Mouse (Mus musculus) intestine, embryonic 16.5 days (tissue): ENCODE data around the gene Grid2. TPM values are rescaled to one million over a fixed set of nuclear protein-coding genes. Genes with fewer than 3 reads are reported as not detected.

Source experiments
- ATAC-seq: fragments of 200-750 bp; cut with Nextera tagmentation; 2 replicates; pipeline ENCODE4 v1.8.0; 2017; ENCODE audit warnings: moderate TSS enrichment, moderate library complexity
- H3K27ac ChIP-seq: fragments of 300-500 bp; sonication (generic); 2 replicates; pipeline ENCODE4 v1.5.1; 2014; ENCODE audit warnings: mild to moderate bottlenecking, low read length
- H3K27me3 ChIP-seq: fragments of 300-500 bp; sonication (generic); replicated peaks from 2 replicates; pipeline ENCODE4 v1.6.1; 2014; ENCODE audit warnings: low read length, control low read depth, mixed read lengths; ENCODE audit not compliant: control insufficient read depth, insufficient read depth
- H3K36me3 ChIP-seq: fragments of 300-500 bp; sonication (generic); 2 replicates; pipeline ENCODE4 v1.6.1; 2014; ENCODE audit warnings: low read length, control low read depth; ENCODE audit not compliant: control insufficient read depth, insufficient read depth
- H3K4me1 ChIP-seq: fragments of 300-500 bp; sonication (generic); 2 replicates; pipeline ENCODE4 v1.6.1; 2014; ENCODE audit warnings: low read length, control low read depth, mixed read lengths; ENCODE audit not compliant: control insufficient read depth, insufficient read depth
- H3K4me2 ChIP-seq: fragments of 300-500 bp; sonication (generic); 2 replicates; pipeline ENCODE4 v1.6.1; 2014; ENCODE audit warnings: low read depth, low read length, control low read depth
- H3K4me3 ChIP-seq: fragments of 300-500 bp; sonication (generic); 2 replicates; pipeline ENCODE4 v1.5.1; 2014; ENCODE audit warnings: mild to moderate bottlenecking, low read length
- H3K9ac ChIP-seq: fragments of 300-500 bp; sonication (generic); 2 replicates; pipeline ENCODE4 v1.6.1; 2014; ENCODE audit warnings: low read depth, low read length
- H3K9me3 ChIP-seq: fragments of 300-500 bp; sonication (generic); 2 replicates; pipeline ENCODE4 v1.6.1; 2016; ENCODE audit warnings: low read length, control low read depth; ENCODE audit not compliant: control insufficient read depth
- WGBS: fragments of 180-500 bp; shearing (Covaris S2); extraction: QIAGEN DNeasy Blood & Tissue Kit; methylation state at CpG from one replicate; pipeline ENCODE4 v1.1.7; 2014; 5-methylcytosine and 5-hydroxymethylcytosine counted together
- polyA plus RNA-seq: library from polyadenylated mRNA; unstranded; fragments of >200 nt; fragmentation: Nextera tagmentation; extraction: Ambion mirVana; gene quantifications from 2 replicates; pipeline ENCODE4 v1.2.1, GENCODE M21; 2015

Gene Grid2
- polyA plus RNA-seq, 1 experiment from 2014 or later, result 0.43 TPM

DNA sequence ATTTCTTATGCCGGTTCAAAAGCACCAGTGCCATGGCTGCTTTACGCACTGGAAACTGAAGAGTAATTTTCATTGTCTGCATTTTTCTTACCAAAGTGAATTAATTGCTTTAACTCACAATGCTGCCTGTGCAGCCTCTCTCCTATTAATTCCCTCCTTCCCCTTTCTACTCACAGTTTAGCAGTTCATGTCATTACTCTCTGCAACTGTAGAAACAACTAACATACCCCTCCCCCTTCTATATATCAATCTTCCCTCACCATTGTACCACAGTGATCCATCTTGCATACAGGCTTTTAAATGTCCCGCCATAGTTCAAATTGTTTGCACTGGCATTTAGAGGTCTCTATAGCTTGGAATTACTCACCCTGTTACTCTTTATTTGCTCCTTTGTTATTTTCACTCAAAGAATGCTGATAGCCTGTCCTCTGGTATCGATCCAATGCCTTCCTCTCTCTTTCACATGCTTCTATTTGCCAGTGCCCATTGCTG is 1193.2 kb downstream of the Grid2 start:
- Histone ChIP-seq H3K9me3 (no peaks in the 10 kb centered on the region), H3K9ac (no peak overlapping the region), H3K4me1 (no peaks in the 10 kb centered on the region), H3K27ac (no peak overlapping the region), H3K36me3 (no peaks in the 10 kb centered on the region), H3K27me3 (no peaks in the 10 kb centered on the region), H3K4me2 (no peak overlapping the region), H3K4me3 (no peak overlapping the region)
- no peak for ATAC-seq
- 70% methylated on average over 4 of the region's 4 CpGs for WGBS

DNA sequence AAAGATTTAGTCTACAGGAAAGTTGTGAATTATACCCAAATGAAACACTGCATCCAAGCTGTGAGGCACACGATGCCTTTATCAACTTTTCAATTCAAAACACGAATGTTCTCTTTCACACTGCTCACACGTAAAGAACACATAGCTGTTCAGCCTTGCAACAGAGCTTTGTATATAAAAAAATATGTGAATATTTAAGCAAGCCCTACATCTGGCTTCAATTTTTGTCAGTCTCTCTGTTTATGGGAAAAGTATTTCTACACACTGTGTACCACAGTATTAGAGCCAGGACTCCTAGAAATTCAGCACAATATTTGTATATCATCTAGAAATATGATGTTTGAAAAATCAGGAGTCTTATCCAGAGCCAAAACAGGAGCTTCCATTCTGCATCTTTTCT is 1195.1 kb downstream of the Grid2 start:
- no peak overlapping the region for H3K27ac ChIP-seq
- WGBS, result 89% methylated on average over 3 of the region's 3 CpGs
- no peak for ATAC-seq

GRCm38 (mm10) chr6:64479884-64480283 is 1224.2 kb downstream of the Grid2 start:
- H3K9ac ChIP-seq, result no peak overlapping the region
- H3K27ac ChIP-seq, result no peak overlapping the region
- no peaks in the 10 kb centered on the region for H3K4me1 ChIP-seq
- WGBS, result 77% methylated on average over 3 of the region's 3 CpGs
- no peaks in the 10 kb centered on the region for H3K36me3 ChIP-seq
- no peak overlapping the region for H3K4me2 ChIP-seq
- ATAC-seq, result no peak
- no peaks in the 10 kb centered on the region for H3K27me3 ChIP-seq
- H3K4me3 ChIP-seq, result no peak overlapping the region
- no peaks in the 10 kb centered on the region for H3K9me3 ChIP-seq

More for the DNA sequence above, 1195.1 kb downstream of the Grid2 start:
- H3K9me3 ChIP-seq, result no peaks in the 10 kb centered on the region
- no peaks in the 10 kb centered on the region for H3K4me1 ChIP-seq
- H3K4me3 ChIP-seq, result no peak overlapping the region
- no peak overlapping the region for H3K4me2 ChIP-seq
- H3K36me3 ChIP-seq, result no peaks in the 10 kb centered on the region
- no peaks in the 10 kb centered on the region for H3K27me3 ChIP-seq
- no peak overlapping the region for H3K9ac ChIP-seq

- Histone ChIP-seq H3K9ac (no peak overlapping the region), H3K9me3 (no peaks in the 10 kb centered on the region), H3K27ac (no peak overlapping the region), H3K4me2 (no peak overlapping the region), H3K4me3 (no peak overlapping the region), H3K36me3 (no peaks in the 10 kb centered on the region), H3K4me1 (no peaks in the 10 kb centered on the region), H3K27me3 (no peaks in the 10 kb centered on the region)
- WGBS, result 61% methylated on average over 2 of the region's 2 CpGs
- no peak for ATAC-seq
Observed at GRCm38 (mm10) chr6:64480592-64480991, 1224.9 kb downstream of the Grid2 start.

GRCm38 (mm10) chr6:64490313-64491067 is 1234.8 kb downstream of the Grid2 start:
- ATAC-seq, result no peak
- Histone ChIP-seq H3K27me3 (no peaks in the 10 kb centered on the region), H3K27ac (no peak overlapping the region), H3K4me3 (no peak overlapping the region), H3K36me3 (no peaks in the 10 kb centered on the region), H3K9ac (no peak overlapping the region), H3K4me2 (no peak overlapping the region), H3K4me1 (no peaks in the 10 kb centered on the region), H3K9me3 (no peaks in the 10 kb centered on the region)
- 55% methylated on average over 4 of the region's 4 CpGs for WGBS

- 53% methylated on average over 1 of the region's 1 CpGs for WGBS
- H3K9me3 ChIP-seq, result no peaks in the 10 kb centered on the region
- H3K27ac ChIP-seq, result no peak overlapping the region
- no peak for ATAC-seq
- H3K4me2 ChIP-seq, result no peak overlapping the region
- H3K36me3 ChIP-seq, result no peaks in the 10 kb centered on the region
- H3K4me3 ChIP-seq, result no peak overlapping the region
- H3K9ac ChIP-seq, result no peak overlapping the region
- H3K27me3 ChIP-seq, result no peaks in the 10 kb centered on the region
- H3K4me1 ChIP-seq, result no peaks in the 10 kb centered on the region
Observed at GRCm38 (mm10) chr6:64504394-64504793, 1248.7 kb downstream of the Grid2 start.

GRCm38 (mm10) chr6:64542168-64542567 is 1286.5 kb downstream of the Grid2 start:
- Histone ChIP-seq H3K4me3 (no peak overlapping the region), H3K4me2 (no peak overlapping the region), H3K36me3 (no peaks in the 10 kb centered on the region), H3K9me3 (no peaks in the 10 kb centered on the region), H3K27ac (no peak overlapping the region), H3K27me3 (no peaks in the 10 kb centered on the region), H3K4me1 (no peaks in the 10 kb centered on the region), H3K9ac (no peak overlapping the region)
- WGBS, result 79% methylated on average over 3 of the region's 3 CpGs
- no peak for ATAC-seq

DNA sequence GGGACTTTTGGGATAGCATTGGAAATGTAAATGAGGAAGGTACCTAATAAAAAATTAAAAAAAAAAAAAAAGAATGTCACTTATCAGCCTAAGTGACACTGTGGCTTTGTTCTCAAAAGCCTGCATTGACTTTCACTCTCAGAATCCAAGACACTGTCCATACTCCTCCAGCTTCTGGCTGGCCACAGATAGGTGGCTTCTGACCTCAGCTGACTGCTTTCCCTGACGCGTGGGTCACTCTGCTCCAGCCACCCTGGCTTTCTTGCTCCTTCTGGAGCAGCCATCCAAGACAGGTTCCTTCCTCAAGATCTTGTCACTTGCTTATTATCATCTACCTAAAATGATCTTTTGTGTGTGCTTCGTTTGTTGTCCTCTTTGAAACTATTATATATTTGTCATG is 1298.0 kb downstream of the Grid2 start:
- Histone ChIP-seq H3K9ac (no peak overlapping the region), H3K9me3 (no peaks in the 10 kb centered on the region), H3K4me1 (no peaks in the 10 kb centered on the region), H3K4me2 (no peak overlapping the region), H3K27me3 (no peaks in the 10 kb centered on the region), H3K27ac (no peak overlapping the region), H3K4me3 (no peak overlapping the region), H3K36me3 (no peaks in the 10 kb centered on the region)
- WGBS, result 76% methylated on average over 3 of the region's 3 CpGs
- ATAC-seq, result no peak

DNA sequence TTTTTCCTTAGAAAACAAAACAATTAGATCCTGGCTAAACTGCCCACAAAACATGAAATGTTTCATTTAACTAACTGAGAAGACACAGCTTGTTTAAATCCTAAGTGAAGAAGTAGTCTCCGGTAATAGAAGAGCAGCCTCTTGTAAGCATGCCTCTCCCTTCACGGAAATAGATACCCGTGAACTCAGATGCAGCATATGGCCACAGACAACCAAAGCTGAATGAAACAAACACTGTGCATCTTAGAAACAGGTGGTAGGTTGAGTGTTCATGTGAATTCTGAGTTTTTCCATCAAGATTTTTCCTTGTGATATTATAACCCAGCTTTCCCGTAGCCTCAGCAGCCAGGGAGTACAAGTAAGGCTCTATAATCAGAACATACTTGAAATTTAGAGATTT is 1299.5 kb downstream of the Grid2 start:
- Histone ChIP-seq H3K9ac (no peak overlapping the region), H3K36me3 (no peaks in the 10 kb centered on the region)

GRCm38 (mm10) chr6:64568599-64568998 is 1312.9 kb downstream of the Grid2 start:
- Histone ChIP-seq H3K4me2 (no peak overlapping the region), H3K9me3 (no peaks in the 10 kb centered on the region), H3K27ac (no peak overlapping the region), H3K27me3 (no peaks in the 10 kb centered on the region), H3K4me3 (no peak overlapping the region), H3K36me3 (no peaks in the 10 kb centered on the region), H3K4me1 (no peaks in the 10 kb centered on the region), H3K9ac (no peak overlapping the region)
- no peak for ATAC-seq
- 55% methylated on average over 5 of the region's 5 CpGs for WGBS

More for the DNA sequence above, 1299.5 kb downstream of the Grid2 start:
- no peaks in the 10 kb centered on the region for H3K9me3 ChIP-seq
- no peaks in the 10 kb centered on the region for H3K27me3 ChIP-seq
- no peak overlapping the region for H3K4me3 ChIP-seq
- no peaks in the 10 kb centered on the region for H3K4me1 ChIP-seq
- 72% methylated on average over 4 of the region's 4 CpGs for WGBS
- no peak for ATAC-seq
- H3K4me2 ChIP-seq, result no peak overlapping the region
- no peak overlapping the region for H3K27ac ChIP-seq
